Mouse (Mus musculus) liver, adult 2 months (tissue): ENCODE data around the gene Scaf1. TPM values are rescaled to one million over a fixed set of nuclear protein-coding genes. Genes with fewer than 3 reads are reported as not detected.

Experiments used
- DNase-seq: peaks from one replicate; pipeline ENCODE4 v3.0.0-alpha.2; 2011; ENCODE audit warnings: low read depth, low spot score; ENCODE audit errors: extremely low read depth
- H3K27ac ChIP-seq: fragments of 200-500 bp; replicated peaks from 2 replicates; pipeline ENCODE4 v1.5.1; 2012; ENCODE audit warnings: low read depth, mild to moderate bottlenecking, control low read depth, inconsistent platforms, low read length; ENCODE audit not compliant: insufficient read depth
- H3K27me3 ChIP-seq: fragments of 200-500 bp; 2 replicates; pipeline ENCODE4 v1.6.1; 2012; ENCODE audit warnings: mild to moderate bottlenecking, moderate library complexity, low read length, inconsistent platforms; ENCODE audit not compliant: control insufficient read depth, insufficient read depth
- H3K36me3 ChIP-seq: fragments of 200-500 bp; 2 replicates; pipeline ENCODE4 v1.6.1; 2012; ENCODE audit warnings: low read length, inconsistent platforms; ENCODE audit not compliant: control insufficient read depth, insufficient read depth
- H3K4me1 ChIP-seq: fragments of 200-500 bp; 2 replicates; pipeline ENCODE4 v1.6.1; 2011; ENCODE audit warnings: low read length; ENCODE audit not compliant: control insufficient read depth, insufficient read depth
- H3K4me3 ChIP-seq: fragments of 200-500 bp; 2 replicates; pipeline ENCODE4 v1.5.1; 2011; ENCODE audit warnings: low read depth, mild to moderate bottlenecking, control low read depth, low read length, moderate library complexity; ENCODE audit not compliant: insufficient read depth
- H3K79me2 ChIP-seq: fragments of 200-500 bp; 2 replicates; pipeline ENCODE4 v1.6.1; 2012; ENCODE audit warnings: inconsistent platforms, mild to moderate bottlenecking, low read length, moderate library complexity; ENCODE audit not compliant: control insufficient read depth, insufficient read depth
- H3K9ac ChIP-seq: fragments of 200-500 bp; 2 replicates; pipeline ENCODE4 v1.6.1; 2012; ENCODE audit warnings: low read depth, mild to moderate bottlenecking, control low read depth, inconsistent platforms, low read length
- CTCF ChIP-seq: fragments of 200-500 bp; IDR thresholded peaks from 2 replicates; pipeline ENCODE4 v1.5.1; 2011; ENCODE audit warnings: low read depth, low read length, control low read depth
- POLR2A ChIP-seq: fragments of 200-500 bp; IDR thresholded peaks from 2 replicates; pipeline ENCODE4 v1.6.1; 2011; ENCODE audit warnings: low read length, control low read depth; ENCODE audit not compliant: insufficient read depth; ENCODE audit errors: extremely low read depth
- WGBS: fragments of 180-500 bp; shearing (Covaris S2); methylation state at CpG from one replicate; pipeline ENCODE4 v1.1.7; 2018; 5-methylcytosine and 5-hydroxymethylcytosine counted together
- polyA plus RNA-seq: library from polyadenylated mRNA; depleted of rRNA; stranded (reverse); fragments of >200 nt; gene quantifications from 2 replicates; pipeline ENCODE4 v1.2.3, GENCODE M21; 2012
- total RNA-seq: library from RNA; depleted of rRNA; stranded (reverse); fragments of >200 nt; gene quantifications from 2 replicates; pipeline ENCODE4 v1.2.3, GENCODE M21; 2014

Scaf1 gene
- total and polyA plus RNA-seq, 2 experiments: 4.4 to 31.8 TPM

DNA sequence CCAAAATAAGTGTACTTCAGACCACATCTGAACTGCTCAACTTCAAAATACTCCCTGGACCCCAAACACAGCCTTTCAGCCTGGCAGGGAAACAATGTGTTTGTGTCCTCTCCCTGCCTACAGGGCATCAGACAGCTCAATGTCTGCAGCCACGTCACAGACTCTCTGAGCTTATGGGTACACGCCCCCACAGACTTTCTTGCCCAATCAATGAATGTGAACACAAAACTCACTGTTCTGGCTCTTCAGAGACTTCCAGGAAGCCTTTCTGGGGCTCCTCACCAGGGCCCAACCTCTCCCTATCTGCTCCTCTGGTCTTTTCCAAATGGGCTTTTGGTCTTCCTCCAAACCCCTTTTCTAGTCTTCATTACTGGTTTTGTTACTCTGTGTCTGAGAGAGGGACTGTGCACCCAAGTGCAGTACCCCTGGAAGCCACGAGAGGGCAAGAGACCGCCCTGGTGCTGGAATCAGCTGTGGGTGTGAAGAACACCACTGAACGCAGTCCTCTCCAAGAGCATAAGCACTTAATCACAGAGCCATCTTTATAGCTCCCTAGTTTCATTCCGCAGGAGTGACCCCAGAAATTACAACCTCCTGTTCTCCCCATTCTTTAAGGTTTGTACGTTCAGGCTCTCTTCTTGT, 21.7 kb upstream of the Scaf1 start:
- TF ChIP-seq POLR2A (no peak), CTCF (peak; percentile 89)
- Histone ChIP-seq H3K4me3 (no peak overlapping the region), H3K36me3 (peaks cover 23% of the 10 kb centered on the region), H3K4me1 (no peaks in the 10 kb centered on the region), H3K27me3 (no peaks in the 10 kb centered on the region), H3K79me2 (no peaks in the 10 kb centered on the region; the same call in 1 of the 2 replicates), H3K27ac (no peak overlapping the region), H3K9ac (no peak overlapping the region)
- no peak for DNase-seq
- 64% methylated on average over 7 of the region's 7 CpGs for WGBS

DNA sequence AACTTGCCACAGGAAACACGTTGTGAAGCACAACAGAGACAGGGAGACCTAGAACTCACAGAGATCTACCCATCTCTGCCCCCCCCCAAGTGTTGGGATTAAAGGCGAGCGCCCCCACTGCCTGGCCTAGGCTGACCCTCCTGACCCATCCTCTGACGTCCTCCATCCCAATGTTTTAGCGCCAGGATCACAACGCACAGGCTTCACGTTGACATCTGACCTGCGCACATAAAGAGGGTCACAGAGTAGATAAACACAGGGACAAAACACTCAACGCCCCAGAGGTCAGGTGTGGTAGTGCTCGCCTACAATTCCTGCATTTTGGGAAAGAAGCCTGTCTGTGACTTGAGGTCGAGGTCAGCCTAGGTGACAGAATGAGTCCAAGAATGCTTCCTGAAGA, 20.5 kb upstream of the Scaf1 start:
- Histone ChIP-seq H3K27me3 (no peaks in the 10 kb centered on the region), H3K4me1 (no peaks in the 10 kb centered on the region), H3K27ac (no peak overlapping the region), H3K9ac (no peak overlapping the region), H3K4me3 (no peak overlapping the region), H3K36me3 (peaks cover 20% of the 10 kb centered on the region), H3K79me2 (no peaks in the 10 kb centered on the region)
- TF ChIP-seq POLR2A (no peak), CTCF (no peak)
- WGBS: 85% methylated on average over 11 of the region's 11 CpGs
- DNase-seq: no peak

DNA sequence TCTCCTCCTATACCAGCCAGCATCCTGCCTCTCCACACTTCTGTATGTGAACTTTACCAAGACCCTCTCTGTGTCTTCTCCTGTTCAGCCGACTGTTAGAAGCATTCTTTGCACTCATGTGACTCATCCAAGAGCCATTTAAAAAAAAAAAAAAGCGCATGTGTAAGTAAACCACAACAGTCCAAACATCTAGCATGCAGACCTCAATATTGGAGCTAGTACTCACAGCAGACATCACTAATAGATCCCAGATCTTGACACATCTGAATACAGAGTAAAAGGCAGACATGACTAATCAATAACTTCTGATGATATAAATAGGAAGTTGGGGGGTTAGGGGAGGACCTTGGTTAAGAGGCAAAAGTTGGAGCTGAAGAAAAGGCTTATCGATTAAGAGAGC, 19.5 kb upstream of the Scaf1 start:
- H3K36me3 ChIP-seq: peaks cover 24% of the 10 kb centered on the region
- WGBS: 86% methylated on average over 3 of the region's 3 CpGs

DNA sequence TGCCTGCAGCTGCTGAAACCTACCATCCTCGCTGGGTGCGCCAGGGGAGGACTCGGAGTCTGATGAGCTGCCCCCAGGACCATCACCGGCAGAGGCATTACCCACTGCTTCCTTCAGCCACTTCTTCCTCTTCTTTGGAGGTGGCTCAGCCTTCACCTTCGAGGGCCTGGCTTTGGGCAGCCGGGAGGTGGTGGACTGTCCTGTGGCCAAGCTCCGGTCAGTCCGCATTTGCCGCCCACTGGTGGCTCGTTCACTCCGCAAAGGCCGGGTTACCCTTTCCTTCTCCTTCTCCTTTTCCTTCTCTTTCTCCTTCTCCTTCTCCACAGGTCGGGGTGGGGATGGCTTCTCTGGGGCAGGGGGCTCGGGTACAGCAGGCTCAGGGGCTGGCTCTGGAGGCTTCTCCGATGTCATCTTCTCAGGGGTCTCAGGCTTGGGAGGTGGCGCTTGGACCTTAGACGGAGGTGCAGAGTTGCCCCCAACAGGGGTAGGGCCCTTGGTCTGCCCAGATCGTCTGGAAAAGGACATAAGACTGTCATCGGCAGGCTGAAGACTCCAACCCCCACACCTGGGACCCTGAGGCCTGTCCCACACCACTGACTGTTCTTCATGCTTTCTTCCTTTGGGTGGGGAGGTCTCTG, 17.7 kb upstream of the Scaf1 start:
- no peaks in the 10 kb centered on the region for H3K27me3 ChIP-seq
- no peak for TF ChIP-seq CTCF
- no peak for TF ChIP-seq POLR2A
- H3K4me1 ChIP-seq: no peaks in the 10 kb centered on the region
- 95% methylated on average over 19 of the region's 19 CpGs for WGBS
- H3K9ac ChIP-seq: no peak overlapping the region
- no peaks in the 10 kb centered on the region for H3K79me2 ChIP-seq
- DNase-seq: no peak
- no peak overlapping the region for H3K27ac ChIP-seq
- H3K4me3 ChIP-seq: no peak overlapping the region
- peaks cover 25% of the 10 kb centered on the region for H3K36me3 ChIP-seq

More for the DNA sequence above, 19.5 kb upstream of the Scaf1 start:
- Histone ChIP-seq H3K27me3 (no peaks in the 10 kb centered on the region), H3K4me3 (no peak overlapping the region), H3K27ac (no peak overlapping the region), H3K9ac (no peak overlapping the region), H3K4me1 (no peaks in the 10 kb centered on the region), H3K79me2 (no peaks in the 10 kb centered on the region)
- TF ChIP-seq POLR2A (no peak), CTCF (no peak)
- DNase-seq: no peak

DNA sequence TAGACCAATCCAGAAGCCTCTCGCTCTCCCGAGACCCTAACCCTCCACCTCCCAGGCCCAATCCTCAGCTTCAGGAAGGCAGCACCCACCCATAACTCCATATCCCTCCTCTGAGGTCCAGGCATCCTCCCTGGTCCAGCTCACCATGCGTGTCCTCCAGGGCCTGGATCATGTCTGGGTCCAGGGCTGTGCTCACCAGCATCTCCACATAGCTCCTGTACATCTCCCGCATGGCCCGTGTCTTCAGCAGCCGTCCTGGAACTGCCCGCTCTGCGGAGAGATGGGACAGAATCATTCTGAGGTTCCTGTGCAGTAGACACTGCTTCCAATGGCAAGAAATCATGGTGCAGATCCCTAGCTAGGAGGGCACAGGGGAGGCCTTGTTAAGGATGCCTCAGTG, 14.7 kb upstream of the Scaf1 start:
- WGBS: 96% methylated on average over 8 of the region's 8 CpGs
- Histone ChIP-seq H3K4me3 (no peak overlapping the region), H3K27me3 (no peaks in the 10 kb centered on the region), H3K36me3 (peaks cover 25% of the 10 kb centered on the region), H3K9ac (no peak overlapping the region), H3K27ac (no peak overlapping the region), H3K79me2 (no peaks in the 10 kb centered on the region), H3K4me1 (no peaks in the 10 kb centered on the region)
- DNase-seq: no peak
- no peak for TF ChIP-seq POLR2A

DNA sequence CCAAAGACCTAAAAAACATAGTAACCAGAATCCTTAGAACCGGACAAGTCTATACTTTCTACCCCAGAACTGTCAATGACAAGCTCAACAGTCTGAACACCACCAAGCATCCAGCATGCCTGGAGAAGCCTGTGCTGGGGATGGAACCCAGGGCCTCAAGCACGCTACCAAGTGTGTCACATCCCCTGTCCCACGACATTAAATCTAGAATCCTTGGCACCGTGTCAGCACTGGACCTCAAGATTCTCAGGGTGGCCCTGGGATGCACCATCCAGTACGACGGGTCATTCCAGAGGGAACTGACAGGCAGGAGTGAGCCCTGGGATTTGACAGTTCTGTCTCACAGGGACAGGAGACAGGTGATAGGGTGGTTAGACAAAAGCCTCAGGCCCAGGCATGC, 13.8 kb upstream of the Scaf1 start:
- H3K27me3 ChIP-seq: no peaks in the 10 kb centered on the region
- H3K36me3 ChIP-seq: peaks cover 25% of the 10 kb centered on the region; the same call in 1 of the 2 replicates
- TF ChIP-seq POLR2A: no peak
- TF ChIP-seq CTCF: no peak
- H3K9ac ChIP-seq: no peak overlapping the region
- DNase-seq: no peak
- H3K4me1 ChIP-seq: peaks cover 7% of the 10 kb centered on the region
- no peak overlapping the region for H3K4me3 ChIP-seq
- WGBS: 91% methylated on average over 6 of the region's 6 CpGs
- H3K27ac ChIP-seq: no peak overlapping the region
- no peaks in the 10 kb centered on the region for H3K79me2 ChIP-seq
